Mouse (Mus musculus): ENCODE measurements around the gene H2al2a. TPM values are rescaled to one million over a fixed set of nuclear protein-coding genes. Genes with fewer than 3 reads are reported as not detected.

Gene H2al2a
- polyA plus RNA-seq, 1 experiment from 2014 or later: not detected

- H3K4me1 ChIP-seq (replicated peaks; ENCODE audit: control insufficient read depth, insufficient read depth, low read length): no peaks in the 10 kb centered on the region; the same call in 1 of the 2 replicates
- 88% methylated on average over 1 of the region's 1 CpGs for WGBS
- no peak overlapping the region for H3K4me2 ChIP-seq (ENCODE audit: low read depth, low read length, severe bottlenecking)
- no peak overlapping the region for H3K9ac ChIP-seq (ENCODE audit: low read length)
- no peaks in the 10 kb centered on the region for H3K9me3 ChIP-seq (ENCODE audit: control insufficient read depth, low read length)
- DNase-seq (ENCODE audit: low spot score) (no peak), ATAC-seq (replicated peaks; ENCODE audit: low FRiP score) (no peak)
- H3K27me3 ChIP-seq (ENCODE audit: control insufficient read depth, insufficient read depth, low read length): no peaks in the 10 kb centered on the region
- no peak overlapping the region for H3K27ac ChIP-seq (ENCODE audit: low read depth, low read length)
- H3K4me3 ChIP-seq (ENCODE audit: low read depth, low read length): no peak overlapping the region
- no peaks in the 10 kb centered on the region for H3K36me3 ChIP-seq (ENCODE audit: control insufficient read depth, insufficient read depth, low read length)
These were observed 22.4 kb upstream of the H2al2a start for GRCm38 (mm10) chr2:18019122-18019521.

DNA sequence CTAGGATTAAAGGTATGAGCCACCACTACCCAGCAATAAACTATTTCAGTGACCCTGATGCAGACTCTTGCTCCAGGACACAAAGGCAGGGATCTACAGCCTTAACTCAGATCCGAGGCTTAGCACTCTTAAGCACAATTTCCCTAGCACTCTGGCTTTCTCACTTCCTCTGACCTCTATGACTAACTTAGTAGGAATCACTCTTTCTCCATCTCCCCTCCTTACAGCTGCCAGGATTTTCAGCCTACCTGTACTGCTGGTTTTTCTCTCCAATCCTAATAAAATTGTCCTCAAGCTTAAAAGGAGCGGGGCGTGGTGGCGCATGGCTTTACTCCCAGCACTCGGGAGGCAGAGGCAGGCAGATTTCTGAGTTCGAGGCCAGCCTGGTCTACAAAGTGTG is 20.6 kb upstream of the H2al2a start:
- ATAC-seq (replicated peaks; ENCODE audit: low FRiP score): no peak
- Histone ChIP-seq H3K4me3 (ENCODE audit: low read depth, low read length) (no peak overlapping the region), H3K36me3 (ENCODE audit: control insufficient read depth, insufficient read depth, low read length) (no peaks in the 10 kb centered on the region), H3K27me3 (ENCODE audit: control insufficient read depth, insufficient read depth, low read length) (no peaks in the 10 kb centered on the region), H3K4me2 (ENCODE audit: low read depth, low read length, severe bottlenecking) (no peak overlapping the region), H3K4me1 (replicated peaks; ENCODE audit: control insufficient read depth, insufficient read depth, low read length) (no peaks in the 10 kb centered on the region), H3K9me3 (ENCODE audit: control insufficient read depth, low read length) (no peaks in the 10 kb centered on the region), H3K9ac (ENCODE audit: low read length) (no peak overlapping the region), H3K27ac (ENCODE audit: low read depth, low read length) (no peak overlapping the region)
- WGBS: 91% methylated on average over 6 of the region's 6 CpGs
- DNase-seq (ENCODE audit: low spot score): no peak

DNA sequence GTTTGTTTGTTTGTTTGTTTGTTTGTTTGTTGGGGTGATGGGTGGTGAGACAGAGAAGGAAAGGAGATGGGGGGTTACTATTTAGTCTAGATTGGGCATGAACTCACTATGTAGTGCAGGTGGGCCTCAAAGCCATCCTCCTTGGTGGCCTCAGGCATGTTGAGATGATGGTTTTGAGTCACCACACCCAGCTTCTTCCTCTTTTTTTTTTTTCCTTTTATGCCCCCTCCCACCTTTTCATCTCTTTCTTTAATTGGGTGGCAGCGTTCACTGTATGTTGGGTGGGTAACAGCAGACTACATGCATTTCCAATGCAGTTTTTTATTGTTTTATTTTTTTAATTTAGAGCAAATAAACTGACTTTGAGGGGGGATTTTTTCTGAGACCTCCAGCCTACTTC is 19.9 kb upstream of the H2al2a start:
- Histone ChIP-seq H3K4me2 (ENCODE audit: low read depth, low read length, severe bottlenecking) (no peak overlapping the region), H3K27ac (ENCODE audit: low read depth, low read length) (no peak overlapping the region), H3K4me3 (ENCODE audit: low read depth, low read length) (no peak overlapping the region), H3K27me3 (ENCODE audit: control insufficient read depth, insufficient read depth, low read length) (no peaks in the 10 kb centered on the region), H3K4me1 (replicated peaks; ENCODE audit: control insufficient read depth, insufficient read depth, low read length) (no peaks in the 10 kb centered on the region), H3K9ac (ENCODE audit: low read length) (no peak overlapping the region), H3K9me3 (ENCODE audit: control insufficient read depth, low read length) (no peaks in the 10 kb centered on the region), H3K36me3 (ENCODE audit: control insufficient read depth, insufficient read depth, low read length) (no peaks in the 10 kb centered on the region)
- 91% methylated on average over 1 of the region's 1 CpGs for WGBS
- DNase-seq (ENCODE audit: low spot score) (no peak), ATAC-seq (replicated peaks; ENCODE audit: low FRiP score) (no peak)

DNA sequence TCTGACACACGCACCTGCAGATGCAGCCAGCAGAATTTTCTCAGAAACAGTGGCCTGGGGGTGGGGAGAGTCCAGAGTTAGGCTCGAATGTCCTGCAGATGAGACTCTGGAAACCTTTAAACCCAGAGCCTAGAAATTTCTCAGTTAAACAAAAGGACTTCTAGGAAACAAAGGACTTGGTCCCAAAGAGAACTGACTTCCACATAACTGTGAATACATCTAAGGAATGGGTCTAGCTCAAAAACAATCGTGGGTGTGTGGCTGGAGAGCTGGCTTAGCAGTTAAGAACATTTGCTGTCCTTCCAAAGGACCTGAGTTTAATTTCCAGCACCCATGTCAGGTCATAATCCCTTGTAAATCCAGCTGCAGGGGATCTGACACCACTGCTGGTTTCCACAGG is 18.8 kb upstream of the H2al2a start:
- ATAC-seq (replicated peaks; ENCODE audit: low FRiP score) (no peak), DNase-seq (ENCODE audit: low spot score) (no peak)
- WGBS: 54% methylated on average over 3 of the region's 3 CpGs
- H3K4me3 ChIP-seq (ENCODE audit: low read depth, low read length): no peak overlapping the region
- H3K4me1 ChIP-seq (replicated peaks; ENCODE audit: control insufficient read depth, insufficient read depth, low read length): no peaks in the 10 kb centered on the region
- H3K9me3 ChIP-seq (ENCODE audit: control insufficient read depth, low read length): no peaks in the 10 kb centered on the region
- H3K27me3 ChIP-seq (ENCODE audit: control insufficient read depth, insufficient read depth, low read length): no peaks in the 10 kb centered on the region
- no peak overlapping the region for H3K9ac ChIP-seq (ENCODE audit: low read length)
- no peak overlapping the region for H3K4me2 ChIP-seq (ENCODE audit: low read depth, low read length, severe bottlenecking)
- no peak overlapping the region for H3K27ac ChIP-seq (ENCODE audit: low read depth, low read length)
- no peaks in the 10 kb centered on the region for H3K36me3 ChIP-seq (ENCODE audit: control insufficient read depth, insufficient read depth, low read length)

DNA sequence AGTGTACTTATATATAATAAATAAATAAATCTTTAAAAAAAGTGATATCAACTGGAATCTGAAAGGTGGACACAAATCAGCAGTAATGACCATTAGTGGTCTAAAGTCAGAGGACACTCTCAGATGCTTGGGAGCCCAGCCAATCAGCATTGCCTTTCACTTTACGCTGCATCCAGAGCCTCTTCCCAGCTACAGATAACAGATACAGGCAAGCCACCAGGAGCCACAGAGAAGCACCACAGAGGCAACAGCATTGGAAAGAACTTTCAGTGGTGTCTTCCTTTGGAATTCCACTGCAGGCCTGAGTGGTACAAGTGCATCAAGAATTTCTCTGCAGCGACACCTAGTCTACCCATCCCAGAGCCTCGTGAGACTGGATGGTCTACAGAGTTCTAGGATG is 16.1 kb upstream of the H2al2a start:
- ATAC-seq (replicated peaks; ENCODE audit: low FRiP score) (no peak), DNase-seq (ENCODE audit: low spot score) (peak; percentile 31)
- 94% methylated on average over 3 of the region's 3 CpGs for WGBS
- no peak overlapping the region for H3K27ac ChIP-seq (ENCODE audit: low read depth, low read length)
- H3K4me2 ChIP-seq (ENCODE audit: low read depth, low read length, severe bottlenecking): no peak overlapping the region
- no peaks in the 10 kb centered on the region for H3K4me1 ChIP-seq (replicated peaks; ENCODE audit: control insufficient read depth, insufficient read depth, low read length)
- H3K36me3 ChIP-seq (ENCODE audit: control insufficient read depth, insufficient read depth, low read length): no peaks in the 10 kb centered on the region
- no peaks in the 10 kb centered on the region for H3K27me3 ChIP-seq (ENCODE audit: control insufficient read depth, insufficient read depth, low read length)
- no peak overlapping the region for H3K9ac ChIP-seq (ENCODE audit: low read length)
- H3K4me3 ChIP-seq (ENCODE audit: low read depth, low read length): no peak overlapping the region
- no peaks in the 10 kb centered on the region for H3K9me3 ChIP-seq (ENCODE audit: control insufficient read depth, low read length)

DNA sequence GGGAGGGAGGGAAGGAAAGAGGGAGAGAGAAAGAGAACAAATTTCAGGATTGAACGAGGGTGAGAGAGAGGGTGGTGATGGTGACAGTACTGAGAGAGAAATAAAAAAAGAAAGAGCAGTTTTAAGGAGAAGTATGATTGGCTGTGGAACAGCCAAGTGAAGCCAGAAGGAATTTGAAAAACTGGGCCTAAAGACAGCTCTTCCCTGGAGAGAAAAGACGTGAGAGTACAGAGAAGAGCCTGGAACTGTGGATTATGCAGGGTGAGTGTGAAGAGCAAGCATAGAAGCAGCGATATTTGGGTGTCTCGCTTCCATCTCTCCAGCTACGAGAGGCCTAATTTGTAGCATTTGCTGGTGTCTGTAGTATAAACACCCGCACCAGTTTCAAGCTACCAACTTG is 14.5 kb upstream of the H2al2a start:
- no peak overlapping the region for H3K9ac ChIP-seq (ENCODE audit: low read length)
- H3K27me3 ChIP-seq (ENCODE audit: control insufficient read depth, insufficient read depth, low read length): no peaks in the 10 kb centered on the region
- WGBS: 90% methylated on average over 6 of the region's 6 CpGs
- DNase-seq (ENCODE audit: low spot score): peak; percentile 11
- ATAC-seq (replicated peaks; ENCODE audit: low FRiP score): no peak
- no peak overlapping the region for H3K4me2 ChIP-seq (ENCODE audit: low read depth, low read length, severe bottlenecking)
- H3K4me1 ChIP-seq (replicated peaks; ENCODE audit: control insufficient read depth, insufficient read depth, low read length): no peaks in the 10 kb centered on the region
- no peaks in the 10 kb centered on the region for H3K9me3 ChIP-seq (ENCODE audit: control insufficient read depth, low read length)
- H3K36me3 ChIP-seq (ENCODE audit: control insufficient read depth, insufficient read depth, low read length): no peaks in the 10 kb centered on the region
- no peak overlapping the region for H3K4me3 ChIP-seq (ENCODE audit: low read depth, low read length)
- no peak overlapping the region for H3K27ac ChIP-seq (ENCODE audit: low read depth, low read length)

DNA sequence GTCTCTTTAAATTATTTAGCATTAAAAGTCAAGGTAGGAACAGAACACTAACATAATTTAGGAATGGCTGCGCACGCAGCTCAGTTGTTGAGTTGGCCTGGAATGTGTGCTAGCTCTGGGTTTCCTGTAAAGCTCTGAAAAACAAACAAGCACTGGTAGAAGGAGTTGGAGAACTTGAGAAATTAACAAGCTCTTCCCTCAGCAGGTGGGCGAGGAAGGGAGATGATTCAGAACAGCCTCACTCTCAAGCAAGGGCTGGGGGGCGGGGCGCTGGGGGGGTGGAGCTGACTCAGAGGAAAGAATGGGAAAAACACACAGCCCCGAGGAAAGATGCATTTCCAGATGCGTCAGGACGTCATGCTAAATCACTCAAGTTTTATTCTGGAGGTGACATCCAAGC is 8.4 kb upstream of the H2al2a start:
- no peak overlapping the region for H3K27ac ChIP-seq (ENCODE audit: low read depth, low read length)
- no peaks in the 10 kb centered on the region for H3K27me3 ChIP-seq (ENCODE audit: control insufficient read depth, insufficient read depth, low read length)
- peak; percentile 56 for DNase-seq (ENCODE audit: low spot score)
- no peak for ATAC-seq (replicated peaks; ENCODE audit: low FRiP score)
- H3K4me1 ChIP-seq (replicated peaks; ENCODE audit: control insufficient read depth, insufficient read depth, low read length): no peaks in the 10 kb centered on the region
- H3K9ac ChIP-seq (ENCODE audit: low read length): no peak overlapping the region
- H3K4me3 ChIP-seq (ENCODE audit: low read depth, low read length): no peak overlapping the region
- H3K36me3 ChIP-seq (ENCODE audit: control insufficient read depth, insufficient read depth, low read length): no peaks in the 10 kb centered on the region
- WGBS: 35% methylated on average over 8 of the region's 8 CpGs
- H3K4me2 ChIP-seq (ENCODE audit: low read depth, low read length, severe bottlenecking): no peak overlapping the region
- H3K9me3 ChIP-seq (ENCODE audit: control insufficient read depth, low read length): no peaks in the 10 kb centered on the region

DNA sequence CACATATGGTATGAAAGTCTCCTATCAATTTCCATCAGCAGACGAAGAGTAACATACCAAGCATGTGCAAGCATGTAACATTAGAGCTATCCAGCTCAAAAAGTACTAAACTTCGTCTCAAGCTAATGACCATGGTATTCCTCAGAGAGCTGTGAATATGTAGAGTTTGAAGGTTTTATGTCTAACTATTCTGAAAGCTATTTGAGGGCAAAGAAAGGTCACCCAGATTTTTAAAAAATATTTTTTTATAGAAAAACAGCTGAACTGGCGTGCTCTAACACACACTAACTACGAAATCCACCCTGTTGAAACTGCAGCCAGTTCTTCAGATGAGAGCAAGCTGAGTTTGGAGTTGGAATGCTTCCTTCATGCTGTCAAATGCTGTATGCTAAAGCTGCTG is 7.5 kb upstream of the H2al2a start:
- Histone ChIP-seq H3K36me3 (ENCODE audit: control insufficient read depth, insufficient read depth, low read length) (no peaks in the 10 kb centered on the region), H3K4me1 (replicated peaks; ENCODE audit: control insufficient read depth, insufficient read depth, low read length) (no peaks in the 10 kb centered on the region), H3K9ac (ENCODE audit: low read length) (no peak overlapping the region), H3K4me3 (ENCODE audit: low read depth, low read length) (no peak overlapping the region), H3K27me3 (ENCODE audit: control insufficient read depth, insufficient read depth, low read length) (no peaks in the 10 kb centered on the region), H3K27ac (ENCODE audit: low read depth, low read length) (no peak overlapping the region), H3K9me3 (ENCODE audit: control insufficient read depth, low read length) (no peaks in the 10 kb centered on the region), H3K4me2 (ENCODE audit: low read depth, low read length, severe bottlenecking) (no peak overlapping the region)
- 91% methylated on average over 4 of the region's 4 CpGs for WGBS
- no peak for ATAC-seq (replicated peaks; ENCODE audit: low FRiP score)
- no peak for DNase-seq (ENCODE audit: low spot score)

DNA sequence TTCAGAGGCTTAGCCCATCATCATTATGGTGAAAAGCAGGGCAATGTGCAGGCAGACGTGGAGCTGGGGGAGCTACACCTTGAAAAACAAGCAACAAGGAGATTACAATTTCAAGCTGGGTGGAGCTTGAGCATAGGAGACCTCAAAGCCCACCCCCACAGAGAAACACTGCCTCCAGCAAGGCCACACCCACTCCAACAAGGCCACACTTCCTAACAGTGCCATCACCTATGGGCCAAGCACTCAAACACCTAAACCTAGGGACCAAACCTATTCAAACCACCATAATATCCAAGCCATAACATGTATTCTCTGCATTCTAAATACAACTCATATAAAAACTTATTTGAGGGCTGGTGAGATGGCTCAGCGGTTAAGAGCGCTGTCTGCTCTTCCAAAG is 5.5 kb upstream of the H2al2a start:
- WGBS: 90% methylated on average over 3 of the region's 3 CpGs
- Histone ChIP-seq H3K9ac (ENCODE audit: low read length) (no peak overlapping the region), H3K27me3 (ENCODE audit: control insufficient read depth, insufficient read depth, low read length) (no peaks in the 10 kb centered on the region), H3K9me3 (ENCODE audit: control insufficient read depth, low read length) (no peaks in the 10 kb centered on the region), H3K4me3 (ENCODE audit: low read depth, low read length) (no peak overlapping the region), H3K4me1 (replicated peaks; ENCODE audit: control insufficient read depth, insufficient read depth, low read length) (no peaks in the 10 kb centered on the region), H3K4me2 (ENCODE audit: low read depth, low read length, severe bottlenecking) (no peak overlapping the region), H3K27ac (ENCODE audit: low read depth, low read length) (no peak overlapping the region), H3K36me3 (ENCODE audit: control insufficient read depth, insufficient read depth, low read length) (no peaks in the 10 kb centered on the region)
- DNase-seq (ENCODE audit: low spot score) (no peak), ATAC-seq (replicated peaks; ENCODE audit: low FRiP score) (no peak)

Measured in forebrain, embryonic 11.5 days (tissue).